Mouse (Mus musculus): ENCODE results near the gene Ghdc.

Gene Ghdc

DNA sequence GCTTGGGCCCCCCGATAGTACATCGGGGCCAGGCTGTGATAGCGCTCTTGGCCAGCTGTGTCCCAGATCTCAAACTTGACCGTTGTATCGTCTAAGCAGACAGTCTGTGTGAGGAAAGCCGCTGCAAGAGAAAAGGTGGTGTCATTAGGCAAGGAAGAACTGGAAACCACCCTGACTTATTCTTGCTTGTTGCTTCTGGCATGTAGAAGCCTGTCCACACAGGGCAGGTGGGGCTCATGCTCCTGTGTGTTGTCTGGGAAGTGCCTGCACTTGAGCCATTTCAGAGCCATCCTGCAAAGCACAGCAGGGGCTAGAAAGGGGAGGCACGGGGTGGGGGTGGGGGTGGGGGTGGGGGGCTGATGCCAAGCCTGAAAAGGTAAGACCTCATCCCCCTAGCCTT, 52.3 kb downstream of the Ghdc start:
- no peak for DNase-seq (ENCODE audit: low read depth, low spot score)

DNA sequence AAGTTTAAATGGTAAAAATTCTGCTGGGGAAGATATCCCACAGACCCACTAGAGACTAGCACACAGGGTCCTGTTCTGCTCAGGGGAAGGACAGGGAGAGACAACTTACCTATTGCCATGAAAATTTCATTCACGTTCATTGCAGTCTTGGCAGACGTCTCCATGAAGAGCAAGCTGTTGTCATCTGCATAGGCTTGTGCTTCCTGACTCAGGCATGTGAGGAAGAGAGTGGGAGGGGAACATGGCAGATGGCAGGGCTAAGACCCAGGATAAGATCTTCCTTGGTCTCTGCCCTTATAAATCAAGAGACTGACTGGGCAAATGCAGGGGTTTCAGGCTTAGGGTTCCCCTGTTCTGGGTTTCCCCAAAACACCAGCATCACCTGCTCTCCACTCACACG, 54.1 kb downstream of the Ghdc start:
- DNase-seq (ENCODE audit: low read depth, low spot score): no peak

Data from 3T3-L1 (cell line).